Mouse (Mus musculus): ENCODE data around the gene Cfap65. TPM values are rescaled to one million over a fixed set of nuclear protein-coding genes. Genes with fewer than 3 reads are reported as not detected.

Cfap65 gene
- polyA plus RNA-seq, 3 experiments from 2014 or later, result not detected

GRCm38 (mm10) chr1:74936221-74936830, 927 bp upstream of the Cfap65 start:
- ATAC-seq, result no peak

- no peak for ATAC-seq
Measured at GRCm38 (mm10) chr1:74927621-74928296, 7.6 kb downstream of the Cfap65 start.

GRCm38 (mm10) chr1:74926721-74927120, 8.7 kb downstream of the Cfap65 start:
- ATAC-seq, result no peak

GRCm38 (mm10) chr1:74924464-74924863, 10.9 kb downstream of the Cfap65 start:
- no peak for ATAC-seq

GRCm38 (mm10) chr1:74915706-74916105, 19.7 kb downstream of the Cfap65 start:
- no peak for ATAC-seq

- no peak for ATAC-seq
Measured at GRCm38 (mm10) chr1:74902191-74902590, 33.2 kb downstream of the Cfap65 start.

GRCm38 (mm10) chr1:74901686-74902085, 33.7 kb downstream of the Cfap65 start:
- ATAC-seq, result no peak

- ATAC-seq, result no peak
Measured at GRCm38 (mm10) chr1:74900341-74901285, 34.8 kb downstream of the Cfap65 start.

- ATAC-seq, result no peak
Measured at GRCm38 (mm10) chr1:74898656-74899431, 36.6 kb downstream of the Cfap65 start.

- ATAC-seq, result no peak
Measured at GRCm38 (mm10) chr1:74897976-74898375, 37.4 kb downstream of the Cfap65 start.

- ATAC-seq, result no peak
Measured at GRCm38 (mm10) chr1:74894966-74895365, 40.4 kb downstream of the Cfap65 start.

- no peak for ATAC-seq
Measured at GRCm38 (mm10) chr1:74893134-74893855, 42.1 kb downstream of the Cfap65 start, which contains the start of gene Cryba2. Gene Cryba2, minus strand, starts transcription at chr1:74893143.

- ATAC-seq, result no peak
Measured at GRCm38 (mm10) chr1:74892351-74893133, 42.9 kb downstream of the Cfap65 start.

- ATAC-seq, result no peak
Measured at GRCm38 (mm10) chr1:74891513-74891912, 43.9 kb downstream of the Cfap65 start.

GRCm38 (mm10) chr1:74885369-74886042, 49.9 kb downstream of the Cfap65 start, which contains the start of gene Fev:
Gene Fev, minus strand, starts transcription at chr1:74885419.
- ATAC-seq, result no peak

GRCm38 (mm10) chr1:74884196-74885141, 50.9 kb downstream of the Cfap65 start:
- ATAC-seq, result no peak

GRCm38 (mm10) chr1:74883441-74883840, 52.0 kb downstream of the Cfap65 start:
- no peak for ATAC-seq

- ATAC-seq, result no peak
Measured at GRCm38 (mm10) chr1:74882828-74883227, 52.6 kb downstream of the Cfap65 start.

Measured in inflammation-experienced regulatory T-cells, adult 6 months (primary cell).